Mouse (Mus musculus) bone marrow macrophage, adult 2 months (primary cell): ENCODE data around the gene Epb41l2. TPM values are rescaled to one million over a fixed set of nuclear protein-coding genes. Genes with fewer than 3 reads are reported as not detected.

ENCODE experiments used
- H3K27ac ChIP-seq: 2 replicates; pipeline ENCODE4 v1.5.1; 2012; ENCODE audit warnings: low read depth, low read length; ENCODE audit not compliant: insufficient read depth
- H3K4me1 ChIP-seq: 2 replicates; pipeline ENCODE4 v1.6.1; 2012; ENCODE audit warnings: low read length; ENCODE audit not compliant: control insufficient read depth, insufficient read depth
- H3K4me3 ChIP-seq: 2 replicates; pipeline ENCODE4 v1.5.1; 2012; ENCODE audit warnings: mild to moderate bottlenecking, low read length, moderate library complexity; ENCODE audit not compliant: insufficient read depth
- CTCF ChIP-seq: IDR thresholded peaks from 2 replicates; pipeline ENCODE4 v1.5.1; 2012; ENCODE audit warnings: low read depth, mild to moderate bottlenecking, low read length, moderate library complexity
- POLR2A ChIP-seq: IDR thresholded peaks from 2 replicates; pipeline ENCODE4 v1.6.1; 2012; ENCODE audit warnings: mild to moderate bottlenecking, low read depth, low read length, borderline replicate concordance
- polyA plus RNA-seq: library from polyadenylated mRNA; stranded (reverse); fragments of >200 nt; gene quantifications from 2 replicates; pipeline ENCODE4 v1.2.4, GENCODE M21; 2012; ENCODE audit not compliant: missing spikeins, insufficient read depth, insufficient read length

Epb41l2 gene
- 97.2 and 103 TPM in 2 replicates for polyA plus RNA-seq

DNA sequence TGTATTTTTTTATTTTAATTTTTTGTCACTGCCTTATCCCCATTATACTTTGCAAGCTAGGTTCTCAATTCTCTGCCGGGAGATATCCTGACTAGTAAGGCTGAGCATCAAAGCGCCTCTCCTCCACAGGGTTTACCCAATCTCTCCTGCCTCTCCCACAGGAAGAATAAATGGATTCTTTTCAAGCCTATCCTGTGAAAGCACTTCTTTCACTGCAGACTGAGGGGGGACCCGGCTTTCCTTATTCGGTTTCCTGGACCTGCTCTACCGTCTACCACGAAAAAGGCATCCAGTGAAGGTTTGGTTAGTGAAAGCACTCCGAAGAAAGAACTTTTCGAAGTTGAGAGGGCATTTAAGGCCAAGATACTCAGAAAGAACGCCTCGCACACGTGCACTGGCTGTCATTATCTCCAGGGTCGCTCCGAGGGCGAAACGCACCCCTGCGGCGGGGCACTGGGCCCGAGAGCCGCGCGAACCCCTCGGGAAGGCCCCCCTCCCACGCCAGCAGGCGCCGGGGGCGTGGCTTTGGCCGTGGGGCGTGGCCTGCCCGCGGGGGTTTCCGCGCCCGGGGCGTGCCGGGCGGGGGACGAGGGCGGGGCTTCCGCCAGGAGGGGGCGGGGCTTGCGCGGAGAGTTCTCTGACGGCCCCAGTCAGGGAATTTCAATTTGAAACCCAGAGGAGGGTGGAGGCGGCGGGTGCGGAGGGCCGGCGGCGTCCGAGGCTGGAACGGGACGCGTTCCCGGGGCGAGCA, at the start of gene Epb41l2:
Gene Epb41l2 (plus strand): TSS at position 591 of the 751 bp plus-strand sequence.
- peak within 1 kb of the TSS; percentile 49 for H3K27ac ChIP-seq
- H3K4me1 ChIP-seq, result peaks cover 20% of the 10 kb centered on the region
- peak within 1 kb of the TSS; percentile 93 for H3K4me3 ChIP-seq
- TF ChIP-seq CTCF, result no peak
- TF ChIP-seq POLR2A, result 0 out of 2 replicates have a peak, but pooled peaks have one; percentile 16

DNA sequence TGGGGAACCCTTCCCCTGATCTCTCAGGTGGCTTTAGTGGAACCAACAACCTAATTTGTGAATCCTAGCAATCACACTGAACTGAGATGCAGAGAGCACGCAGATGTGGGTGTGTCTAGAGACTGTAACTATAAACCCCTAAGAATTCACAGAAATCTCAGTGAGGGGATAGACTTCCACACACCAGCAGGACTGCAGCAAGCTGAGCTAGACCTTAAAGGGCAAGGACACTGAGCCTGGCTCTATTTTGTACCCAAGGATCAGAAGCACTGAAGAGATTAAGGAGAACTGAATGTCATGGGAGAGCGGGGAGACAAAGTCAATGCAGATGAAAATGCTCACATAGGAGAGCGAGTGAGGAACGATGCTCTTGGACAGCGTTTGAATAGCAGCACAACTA, 49.6 kb upstream of the Epb41l2 start:
- Histone ChIP-seq H3K4me1 (peaks cover 19% of the 10 kb centered on the region), H3K4me3 (no peak overlapping the region), H3K27ac (no peak overlapping the region)
- no peak for TF ChIP-seq CTCF
- no peak for TF ChIP-seq POLR2A

GRCm38 (mm10) chr10:25310736-25311135, 48.9 kb upstream of the Epb41l2 start:
- Histone ChIP-seq H3K27ac (no peak overlapping the region), H3K4me1 (peaks cover 19% of the 10 kb centered on the region), H3K4me3 (no peak overlapping the region)
- TF ChIP-seq POLR2A (no peak), CTCF (no peak)

DNA sequence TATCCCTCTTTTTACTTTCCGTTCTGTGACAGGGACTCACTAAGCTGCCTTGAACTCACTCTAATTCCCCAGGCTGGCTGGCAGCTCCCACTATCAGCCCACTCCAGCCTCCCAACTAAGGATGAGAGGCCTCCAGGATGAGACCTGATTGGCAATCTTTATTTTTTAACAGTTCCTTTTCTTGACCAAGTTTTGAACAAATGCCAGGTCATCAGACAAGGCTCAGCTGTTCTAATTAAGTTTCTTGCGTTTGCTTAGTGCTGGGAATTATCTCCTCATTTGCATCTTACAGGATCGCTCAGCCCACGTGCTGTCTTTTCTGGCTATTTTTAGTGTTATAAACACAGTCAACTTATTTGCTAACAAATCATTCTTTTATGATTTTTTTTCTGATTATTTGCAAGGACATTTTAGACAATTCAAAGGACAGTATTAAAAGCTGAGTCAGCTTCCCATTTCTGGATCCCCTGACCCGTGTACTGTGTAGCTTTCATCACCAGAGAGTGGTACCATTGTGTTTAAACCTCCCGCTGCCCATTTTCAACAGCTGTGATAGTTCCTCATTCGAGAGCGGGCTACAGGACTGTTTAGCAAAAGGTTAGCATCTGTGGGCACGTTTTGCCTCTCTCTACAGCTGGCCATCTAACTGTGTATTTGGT, 47.9 kb upstream of the Epb41l2 start:
- Histone ChIP-seq H3K27ac (0 out of 2 replicates have a peak overlapping the region, but pooled peaks have one; percentile 20), H3K4me1 (peaks cover 19% of the 10 kb centered on the region), H3K4me3 (no peak overlapping the region)
- TF ChIP-seq POLR2A, result no peak
- TF ChIP-seq CTCF, result no peak

DNA sequence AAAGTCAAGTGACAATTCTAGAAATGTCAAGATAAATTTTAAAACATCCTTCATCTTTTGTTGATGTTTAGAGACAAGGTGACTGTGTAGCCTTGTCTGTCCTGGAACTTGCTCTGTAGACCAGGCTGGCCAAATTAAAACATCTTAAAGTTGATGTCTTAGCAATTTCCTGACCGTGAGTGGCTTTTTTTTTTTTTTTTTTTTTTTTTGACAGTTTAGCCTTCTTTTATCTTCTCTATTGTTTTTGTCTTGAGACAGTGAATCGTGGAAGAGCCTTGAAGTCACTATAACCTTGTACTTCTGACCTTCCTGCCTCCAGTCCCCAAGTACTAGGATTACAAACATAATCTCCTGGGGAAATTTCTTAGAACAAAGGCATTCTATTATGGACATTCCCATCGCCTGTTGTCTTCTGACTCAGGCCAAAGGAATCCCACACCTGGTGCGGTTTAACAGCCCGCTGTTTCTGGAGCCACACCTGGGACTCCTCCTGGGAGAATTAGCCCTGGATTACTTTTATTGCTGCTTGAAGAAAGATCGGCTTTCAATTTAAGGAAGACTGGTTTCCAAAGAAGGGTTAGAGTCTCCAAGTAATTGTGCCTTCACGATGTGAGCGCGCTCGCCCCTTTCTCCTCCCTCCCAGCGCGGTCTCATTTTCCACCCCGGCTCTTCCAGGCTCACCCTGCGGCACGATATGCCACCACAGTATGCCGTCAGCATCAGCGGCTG, 45.6 kb upstream of the Epb41l2 start:
- Histone ChIP-seq H3K4me1 (peaks cover 30% of the 10 kb centered on the region), H3K27ac (no peak overlapping the region), H3K4me3 (no peak overlapping the region)
- no peak for TF ChIP-seq POLR2A
- TF ChIP-seq CTCF, result no peak

DNA sequence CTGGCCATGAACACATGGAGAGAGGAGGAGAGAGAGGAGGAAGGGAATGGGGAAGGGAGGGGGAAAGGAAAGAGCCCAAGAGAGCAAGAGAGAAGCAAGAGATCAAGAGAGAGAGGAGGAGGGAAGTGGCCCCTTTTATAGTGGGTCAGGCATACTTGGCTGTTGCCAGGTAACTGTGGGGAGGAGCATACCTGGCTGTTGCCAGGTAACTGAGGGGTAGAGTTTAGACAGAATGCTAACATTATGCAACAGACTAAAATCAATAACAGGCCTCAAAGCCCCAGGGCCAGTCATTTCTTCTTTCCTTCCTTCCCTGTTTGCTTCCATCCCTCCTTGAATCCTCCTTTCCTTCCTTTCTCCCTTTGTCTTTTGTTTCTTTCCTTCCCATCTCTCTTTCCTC, 41.9 kb upstream of the Epb41l2 start:
- peaks cover 41% of the 10 kb centered on the region for H3K4me1 ChIP-seq
- H3K4me3 ChIP-seq, result no peak overlapping the region
- no peak for TF ChIP-seq POLR2A
- TF ChIP-seq CTCF, result no peak
- H3K27ac ChIP-seq, result peak overlapping the region; percentile 86

GRCm38 (mm10) chr10:25318405-25318804, 41.2 kb upstream of the Epb41l2 start:
- Histone ChIP-seq H3K27ac (peak overlapping the region; percentile 90), H3K4me1 (peaks cover 36% of the 10 kb centered on the region), H3K4me3 (no peak overlapping the region)
- no peak for TF ChIP-seq CTCF
- no peak for TF ChIP-seq POLR2A

GRCm38 (mm10) chr10:25319531-25319930, 40.1 kb upstream of the Epb41l2 start:
- Histone ChIP-seq H3K4me3 (no peak overlapping the region), H3K4me1 (peaks cover 38% of the 10 kb centered on the region), H3K27ac (peak overlapping the region; percentile 90)
- TF ChIP-seq CTCF, result no peak
- no peak for TF ChIP-seq POLR2A

DNA sequence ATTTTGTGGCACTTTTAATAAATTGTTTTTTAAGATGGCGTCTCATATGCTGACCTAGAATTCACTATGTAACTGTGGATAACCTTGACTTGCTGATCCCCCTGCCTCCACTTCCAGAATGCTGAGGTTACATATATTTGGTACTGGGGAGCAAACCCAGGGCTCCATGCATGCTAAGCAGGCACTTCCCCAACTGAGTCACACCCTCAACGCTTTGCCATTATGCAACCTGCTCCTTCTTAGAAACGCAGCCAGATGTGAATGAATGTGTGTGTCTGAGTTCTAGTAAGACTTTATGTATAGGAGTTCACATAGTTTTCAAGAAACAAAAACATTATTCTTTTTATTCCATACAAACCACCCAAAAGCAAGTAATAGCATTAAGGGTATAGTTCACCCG, 38.4 kb upstream of the Epb41l2 start:
- Histone ChIP-seq H3K27ac (peak overlapping the region; percentile 12; the same call in 1 of the 2 replicates), H3K4me1 (peaks cover 38% of the 10 kb centered on the region)
- no peak for TF ChIP-seq POLR2A
- no peak for TF ChIP-seq CTCF

More for the DNA sequence above, 38.4 kb upstream of the Epb41l2 start:
- no peak overlapping the region for H3K4me3 ChIP-seq
